Comparison of ENCODE assay signal across 22 mouse cellular contexts in genomic region chr14:16319818-16320217, GRCm38 (mm10). TPM values are rescaled to one million over a fixed set of nuclear protein-coding genes. Genes with fewer than 3 reads are reported as not detected.
DNase-seq lines count a peak whose midpoint lies in the region; ATAC-seq and TF ChIP-seq lines count a peak whose summit lies in the region.
"Had no signal": no experiment of that assay in that cellular context is flagged by ENCODE, and none has a peak within 500 bp of the region (broad histone marks: within the 10 kb centered on the region; RNA-seq: fewer than 3 reads in every experiment).

No protein-coding gene starts in this region.

- no peak overlapping the region for H3K27ac ChIP-seq in intestine, embryonic 15.5 days
- no peak overlapping the region for H3K27ac ChIP-seq in intestine, embryonic 16.5 days (ENCODE audit: low read length)
- H3K27ac ChIP-seq in intestine, postnatal 0 days (ENCODE audit: low read depth, low read length): 0 out of 2 replicates have a peak overlapping the region, but pooled peaks have one; percentile 50

- H3K9ac ChIP-seq in intestine, embryonic 15.5 days: no peak overlapping the region
- H3K9ac ChIP-seq in intestine, embryonic 16.5 days (ENCODE audit: low read depth, low read length): no peak overlapping the region
- H3K9ac ChIP-seq in intestine, postnatal 0 days (ENCODE audit: low read depth, low read length): no peak overlapping the region

- intact Hi-C loops in heart, postnatal 25 days (cut with DNase I): loop anchor here (5.0 kb wide), 1 partner anchor 48 kb away; no protein-coding TSS in a partner anchor

- peak; percentile 29 for TF ChIP-seq CTCF in intestine, postnatal 0 days (IDR thresholded peaks at IDR 0.05; ENCODE audit: low read depth)

- H3K4me1 ChIP-seq in intestine, embryonic 15.5 days (replicated peaks): no peaks in the 10 kb centered on the region
- H3K4me1 ChIP-seq in intestine, embryonic 16.5 days (ENCODE audit: control insufficient read depth, insufficient read depth, low read length): no peaks in the 10 kb centered on the region
- H3K4me1 ChIP-seq in intestine, postnatal 0 days (replicated peaks; ENCODE audit: control insufficient read depth, insufficient read depth, low read length): no peaks in the 10 kb centered on the region

- H3K9me3 ChIP-seq in intestine, embryonic 15.5 days: no peaks in the 10 kb centered on the region
- no peaks in the 10 kb centered on the region for H3K9me3 ChIP-seq in intestine, embryonic 16.5 days (ENCODE audit: control insufficient read depth, low read length)
- H3K9me3 ChIP-seq in intestine, postnatal 0 days (ENCODE audit: control insufficient read depth): no peaks in the 10 kb centered on the region
- H3K9me3 ChIP-seq: G1E had no signal

- no peak overlapping the region for H3K4me2 ChIP-seq in intestine, embryonic 15.5 days (replicated peaks)
- no peak overlapping the region for H3K4me2 ChIP-seq in intestine, embryonic 16.5 days (ENCODE audit: low read depth, low read length)
- H3K4me2 ChIP-seq in intestine, postnatal 0 days (replicated peaks; ENCODE audit: low read depth): no peak overlapping the region

- DNase-seq in heart, adult 11 months: peak; percentile 30
- DNase-seq in heart, postnatal 25 days (ENCODE audit: low spot score): no peak
- no peak for DNase-seq in right cerebral cortex, adult 2 months (ENCODE audit: low spot score in 2 of 2)
- DNase-seq in adrenal gland, adult 8-10 months: no peak
- DNase-seq: adrenal gland, adult 2 months; adrenal gland, postnatal 10 days; adrenal gland, postnatal 14 days; adrenal gland, postnatal 25 days; adrenal gland, postnatal 36 days; B cell, adult 2 months; cerebellum, adult 11 months; cerebellum, adult 11-12 months; cerebellum, adult 18-20 months had no signal

- WGBS in intestine, embryonic 15.5 days: 68% methylated on average over 2 of the region's 2 CpGs
- 62% methylated on average over 2 of the region's 2 CpGs for WGBS in intestine, embryonic 16.5 days
- WGBS in intestine, postnatal 0 days: 25% methylated on average over 2 of the region's 2 CpGs

- H3K36me3 ChIP-seq in intestine, embryonic 15.5 days: no peaks in the 10 kb centered on the region
- H3K36me3 ChIP-seq in intestine, embryonic 16.5 days (ENCODE audit: control insufficient read depth, insufficient read depth, low read length): no peaks in the 10 kb centered on the region
- no peaks in the 10 kb centered on the region for H3K36me3 ChIP-seq in intestine, postnatal 0 days (ENCODE audit: control insufficient read depth, insufficient read depth)
- H3K36me3 ChIP-seq: G1E had no signal

- H3K27me3 ChIP-seq in intestine, embryonic 15.5 days (replicated peaks): no peaks in the 10 kb centered on the region
- H3K27me3 ChIP-seq in intestine, embryonic 16.5 days (replicated peaks; ENCODE audit: control insufficient read depth, insufficient read depth, low read length): no peaks in the 10 kb centered on the region
- no peaks in the 10 kb centered on the region for H3K27me3 ChIP-seq in intestine, postnatal 0 days (replicated peaks; ENCODE audit: control insufficient read depth, insufficient read depth, low read length)
- H3K27me3 ChIP-seq: CH12.LX, Patski had no signal

- no peak overlapping the region for H3K4me3 ChIP-seq in intestine, embryonic 15.5 days (replicated peaks)
- no peak overlapping the region for H3K4me3 ChIP-seq in intestine, embryonic 16.5 days (ENCODE audit: low read length)
- no peak overlapping the region for H3K4me3 ChIP-seq in intestine, postnatal 0 days (ENCODE audit: low read depth, low read length)

- peak; percentile 88 for ATAC-seq in intestine, embryonic 15.5 days
- peak; percentile 90 for ATAC-seq in intestine, embryonic 16.5 days
- peak; percentile 96 for ATAC-seq in intestine, postnatal 0 days
- ATAC-seq in monocyte, adult 5-6 weeks (replicated peaks; ENCODE audit: insufficient number of reproducible peaks, low FRiP score, low TSS enrichment, poor library complexity, severe bottlenecking): no peak
- ATAC-seq: activated CD4-positive, CD25-positive, alpha-beta regulatory T cell, adult 4 months; CD4-positive, CD25-positive, alpha-beta regulatory T cell, adult 4 months; Patski had no signal

RNA-seq across cellular contexts. Expression of gene Top2b, which starts 45.2 kb away (rescaled TPM):
- total RNA-seq in heart, postnatal 25 days (2021): 10 to 100 TPM; 62.4 to 67.5 TPM
- polyA plus RNA-seq in intestine, embryonic 15.5 days (2015; fragmentation: Nextera tagmentation; extraction: Ambion mirVana): 33.3 and 43.3 TPM in 2 replicates
- polyA plus RNA-seq in intestine, embryonic 16.5 days (2015; fragmentation: Nextera tagmentation; extraction: Ambion mirVana): 20.4 and 25.6 TPM in 2 replicates
- polyA plus RNA-seq in intestine, postnatal 0 days (2015; fragmentation: Nextera tagmentation; extraction: Ambion mirVana): 16.2 and 17.7 TPM in 2 replicates
- total RNA-seq in monocyte, adult 5-6 weeks (2017): 215 to 232 TPM (median 220 TPM) in 3 replicates
- total RNA-seq in adrenal gland, adult 8-10 months (2022): 100 to 1,000 TPM in 1 of 4 experiments, 10 to 100 TPM in 3; 82.4 to 120 (median 95.1) TPM
